Mouse (Mus musculus): Measurements from ENCODE around the gene Pelo. TPM values are rescaled to one million over a fixed set of nuclear protein-coding genes. Genes with fewer than 3 reads are reported as not detected.

The Pelo gene
- polyA plus RNA-seq, 1 experiment from 2014 or later, result 5.7 TPM

- 94% methylated on average over 3 of the region's 3 CpGs for WGBS
- ATAC-seq (ENCODE audit: low FRiP score, low TSS enrichment) (no peak), DNase-seq (no peak)
- Histone ChIP-seq H3K9me3 (ENCODE audit: control insufficient read depth, low read length) (no peaks in the 10 kb centered on the region), H3K27me3 (ENCODE audit: control insufficient read depth, insufficient read depth, low read length) (no peaks in the 10 kb centered on the region), H3K27ac (replicated peaks; ENCODE audit: low read depth, low read length) (no peak overlapping the region), H3K9ac (replicated peaks; ENCODE audit: low read length) (no peak overlapping the region), H3K4me1 (ENCODE audit: control insufficient read depth, insufficient read depth, low read length) (no peaks in the 10 kb centered on the region), H3K4me3 (replicated peaks; ENCODE audit: low read depth, low read length) (no peak overlapping the region), H3K4me2 (ENCODE audit: low read length) (no peak overlapping the region), H3K36me3 (ENCODE audit: control insufficient read depth, insufficient read depth, low read length) (no peaks in the 10 kb centered on the region)
Measured at GRCm38 (mm10) chr13:115071431-115071830, 18.6 kb downstream of the Pelo start.

DNA sequence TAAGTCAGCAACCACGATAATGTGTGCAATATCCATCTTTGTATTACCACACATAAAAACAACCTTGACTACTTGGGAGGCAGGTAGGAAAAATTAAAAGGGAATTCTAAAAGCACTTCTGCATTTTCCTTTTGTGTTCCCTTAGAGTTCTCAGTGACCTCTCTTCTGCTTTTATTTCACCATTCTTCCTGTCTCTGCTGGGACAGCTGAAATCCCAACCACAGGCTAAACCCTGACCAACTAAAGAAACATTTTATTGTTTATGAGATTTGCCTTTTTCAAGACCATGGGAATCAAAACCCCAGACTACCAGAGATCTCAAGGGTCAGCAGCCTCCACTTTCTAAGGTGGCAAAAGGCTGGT lies 22.0 kb downstream of the Pelo start:
- no peaks in the 10 kb centered on the region for H3K9me3 ChIP-seq (ENCODE audit: control insufficient read depth, low read length)
- no peaks in the 10 kb centered on the region for H3K27me3 ChIP-seq (ENCODE audit: control insufficient read depth, insufficient read depth, low read length)
- no peaks in the 10 kb centered on the region for H3K36me3 ChIP-seq (ENCODE audit: control insufficient read depth, insufficient read depth, low read length)
- H3K4me3 ChIP-seq (replicated peaks; ENCODE audit: low read depth, low read length), result no peak overlapping the region
- DNase-seq (no peak), ATAC-seq (ENCODE audit: low FRiP score, low TSS enrichment) (no peak)
- no peak overlapping the region for H3K27ac ChIP-seq (replicated peaks; ENCODE audit: low read depth, low read length)
- no peaks in the 10 kb centered on the region for H3K4me1 ChIP-seq (ENCODE audit: control insufficient read depth, insufficient read depth, low read length)
- H3K4me2 ChIP-seq (ENCODE audit: low read length), result no peak overlapping the region
- 97% methylated on average over 1 of the region's 1 CpGs for WGBS
- H3K9ac ChIP-seq (replicated peaks; ENCODE audit: low read length), result no peak overlapping the region

- no peaks in the 10 kb centered on the region for H3K36me3 ChIP-seq (ENCODE audit: control insufficient read depth, insufficient read depth, low read length)
- no peak overlapping the region for H3K27ac ChIP-seq (replicated peaks; ENCODE audit: low read depth, low read length)
- ATAC-seq (ENCODE audit: low FRiP score, low TSS enrichment), result no peak
- DNase-seq, result no peak
- no peaks in the 10 kb centered on the region for H3K9me3 ChIP-seq (ENCODE audit: control insufficient read depth, low read length)
- no peak overlapping the region for H3K4me2 ChIP-seq (ENCODE audit: low read length)
- no peak overlapping the region for H3K9ac ChIP-seq (replicated peaks; ENCODE audit: low read length)
- H3K4me1 ChIP-seq (ENCODE audit: control insufficient read depth, insufficient read depth, low read length), result no peaks in the 10 kb centered on the region
- H3K4me3 ChIP-seq (replicated peaks; ENCODE audit: low read depth, low read length), result no peak overlapping the region
- H3K27me3 ChIP-seq (ENCODE audit: control insufficient read depth, insufficient read depth, low read length), result no peaks in the 10 kb centered on the region
- 93% methylated on average over 4 of the region's 4 CpGs for WGBS
Measured at GRCm38 (mm10) chr13:115067324-115067967, 22.5 kb downstream of the Pelo start.

GRCm38 (mm10) chr13:115057555-115057954 lies 32.4 kb downstream of the Pelo start:
- Histone ChIP-seq H3K4me2 (ENCODE audit: low read length) (no peak overlapping the region), H3K9ac (replicated peaks; ENCODE audit: low read length) (no peak overlapping the region), H3K27ac (replicated peaks; ENCODE audit: low read depth, low read length) (no peak overlapping the region), H3K4me3 (replicated peaks; ENCODE audit: low read depth, low read length) (no peak overlapping the region), H3K27me3 (ENCODE audit: control insufficient read depth, insufficient read depth, low read length) (no peaks in the 10 kb centered on the region), H3K36me3 (ENCODE audit: control insufficient read depth, insufficient read depth, low read length) (no peaks in the 10 kb centered on the region), H3K9me3 (ENCODE audit: control insufficient read depth, low read length) (no peaks in the 10 kb centered on the region), H3K4me1 (ENCODE audit: control insufficient read depth, insufficient read depth, low read length) (no peaks in the 10 kb centered on the region)
- DNase-seq (no peak), ATAC-seq (ENCODE audit: low FRiP score, low TSS enrichment) (no peak)
- WGBS, result 90% methylated on average over 5 of the region's 5 CpGs

DNA sequence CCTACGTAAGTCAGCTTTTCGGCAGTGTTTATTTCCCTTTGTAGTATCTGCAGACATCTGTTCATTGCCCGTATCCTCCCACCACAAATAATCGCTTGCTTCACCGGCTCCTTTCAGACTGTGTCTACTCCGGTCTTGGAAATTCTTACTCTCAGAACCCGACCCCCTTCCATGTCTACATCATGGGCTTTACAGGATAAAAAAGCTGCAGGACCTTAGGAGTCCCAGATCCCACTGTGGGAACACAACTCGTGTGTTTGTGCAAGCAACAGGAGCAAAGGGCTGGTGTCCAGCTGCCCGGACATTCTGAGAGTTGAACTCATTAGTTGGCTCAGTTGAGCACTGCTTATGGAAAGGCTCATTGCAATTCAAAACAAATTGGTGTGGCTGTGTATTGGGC lies 35.2 kb downstream of the Pelo start:
- WGBS, result 38% methylated on average over 9 of the region's 9 CpGs
- Histone ChIP-seq H3K9me3 (ENCODE audit: control insufficient read depth, low read length) (no peaks in the 10 kb centered on the region), H3K36me3 (ENCODE audit: control insufficient read depth, insufficient read depth, low read length) (no peaks in the 10 kb centered on the region), H3K4me1 (ENCODE audit: control insufficient read depth, insufficient read depth, low read length) (no peaks in the 10 kb centered on the region), H3K27ac (replicated peaks; ENCODE audit: low read depth, low read length) (no peak overlapping the region), H3K4me3 (replicated peaks; ENCODE audit: low read depth, low read length) (no peak overlapping the region), H3K4me2 (ENCODE audit: low read length) (no peak overlapping the region), H3K27me3 (ENCODE audit: control insufficient read depth, insufficient read depth, low read length) (no peaks in the 10 kb centered on the region), H3K9ac (replicated peaks; ENCODE audit: low read length) (no peak overlapping the region)
- ATAC-seq (ENCODE audit: low FRiP score, low TSS enrichment) (no peak), DNase-seq (no peak)

GRCm38 (mm10) chr13:115052568-115052967 lies 37.4 kb downstream of the Pelo start:
- no peaks in the 10 kb centered on the region for H3K4me1 ChIP-seq (ENCODE audit: control insufficient read depth, insufficient read depth, low read length)
- H3K9ac ChIP-seq (replicated peaks; ENCODE audit: low read length), result no peak overlapping the region
- DNase-seq (no peak), ATAC-seq (ENCODE audit: low FRiP score, low TSS enrichment) (no peak)
- H3K4me2 ChIP-seq (ENCODE audit: low read length), result no peak overlapping the region
- WGBS, result 65% methylated on average over 7 of the region's 7 CpGs
- H3K4me3 ChIP-seq (replicated peaks; ENCODE audit: low read depth, low read length), result no peak overlapping the region
- H3K27me3 ChIP-seq (ENCODE audit: control insufficient read depth, insufficient read depth, low read length), result no peaks in the 10 kb centered on the region
- no peak overlapping the region for H3K27ac ChIP-seq (replicated peaks; ENCODE audit: low read depth, low read length)
- no peaks in the 10 kb centered on the region for H3K9me3 ChIP-seq (ENCODE audit: control insufficient read depth, low read length)
- H3K36me3 ChIP-seq (ENCODE audit: control insufficient read depth, insufficient read depth, low read length), result no peaks in the 10 kb centered on the region

DNA sequence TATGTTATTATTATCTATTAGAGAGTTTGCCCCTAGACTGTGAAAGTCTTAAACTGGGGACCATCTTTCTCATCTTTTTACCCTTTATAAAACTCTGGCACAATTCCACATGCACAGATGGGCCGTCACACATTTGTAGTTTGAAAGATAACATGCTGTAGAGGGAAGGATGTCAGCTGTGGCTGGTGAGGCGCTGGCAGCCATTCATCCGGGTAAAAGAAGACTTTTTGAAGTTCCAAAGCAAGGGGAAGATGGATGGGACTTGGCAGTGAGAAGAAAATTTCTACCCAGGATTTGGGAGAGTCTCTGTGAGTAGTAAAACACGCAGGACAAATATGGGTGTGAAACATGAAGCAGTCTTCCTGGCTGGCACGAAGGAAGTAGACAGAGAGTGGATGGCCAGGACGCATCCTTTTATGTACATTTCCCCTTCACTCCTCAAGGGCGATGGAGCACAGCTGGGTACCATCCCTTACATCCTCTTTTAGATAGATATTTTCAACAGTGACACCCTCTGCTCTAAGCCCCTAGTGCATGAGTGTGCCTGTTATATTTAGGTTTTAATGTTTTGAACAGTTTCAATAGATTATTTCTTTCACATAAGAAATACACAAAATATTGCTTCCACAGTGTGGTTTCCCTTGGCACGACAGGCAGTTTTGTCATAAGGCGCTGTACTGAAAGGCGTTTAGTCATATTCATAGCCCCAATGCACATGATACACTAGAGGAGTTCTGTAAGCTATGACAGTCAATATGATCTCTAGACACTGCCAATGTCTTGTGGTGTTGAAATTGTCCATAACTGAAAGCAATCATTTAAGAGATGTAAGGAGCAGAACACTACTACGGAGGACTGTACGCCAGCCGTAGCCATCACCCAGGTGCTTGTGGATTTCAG lies 39.1 kb downstream of the Pelo start:
- Histone ChIP-seq H3K9me3 (ENCODE audit: control insufficient read depth, low read length) (no peaks in the 10 kb centered on the region), H3K4me1 (ENCODE audit: control insufficient read depth, insufficient read depth, low read length) (no peaks in the 10 kb centered on the region), H3K4me3 (replicated peaks; ENCODE audit: low read depth, low read length) (no peak overlapping the region), H3K9ac (replicated peaks; ENCODE audit: low read length) (no peak overlapping the region), H3K27me3 (ENCODE audit: control insufficient read depth, insufficient read depth, low read length) (no peaks in the 10 kb centered on the region), H3K4me2 (ENCODE audit: low read length) (no peak overlapping the region), H3K27ac (replicated peaks; ENCODE audit: low read depth, low read length) (no peak overlapping the region), H3K36me3 (ENCODE audit: control insufficient read depth, insufficient read depth, low read length) (no peaks in the 10 kb centered on the region)
- ATAC-seq (ENCODE audit: low FRiP score, low TSS enrichment), result no peak
- 88% methylated on average over 13 of the region's 13 CpGs for WGBS
- no peak for DNase-seq

DNA sequence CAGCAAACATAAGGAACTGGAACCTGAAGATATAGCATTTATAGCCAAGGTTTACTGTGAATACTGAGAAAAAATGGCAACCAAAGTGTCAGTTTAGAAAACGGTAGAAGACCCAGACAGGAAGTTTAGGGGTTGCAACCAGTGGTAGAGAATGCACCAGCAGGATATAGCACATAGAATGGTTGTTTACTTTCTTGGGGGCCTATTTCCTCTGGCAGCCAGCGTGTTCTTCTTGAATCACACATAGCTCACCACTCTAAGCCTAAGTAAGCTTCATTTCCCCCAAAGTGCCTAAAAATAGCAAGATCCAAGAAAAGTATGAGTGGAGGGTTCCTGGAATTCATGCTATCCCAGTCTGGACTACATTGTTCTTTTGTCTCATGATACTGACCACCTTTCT lies 47.3 kb downstream of the Pelo start:
- Histone ChIP-seq H3K27me3 (ENCODE audit: control insufficient read depth, insufficient read depth, low read length) (no peaks in the 10 kb centered on the region), H3K4me3 (replicated peaks; ENCODE audit: low read depth, low read length) (no peak overlapping the region), H3K9ac (replicated peaks; ENCODE audit: low read length) (no peak overlapping the region), H3K36me3 (ENCODE audit: control insufficient read depth, insufficient read depth, low read length) (no peaks in the 10 kb centered on the region), H3K9me3 (ENCODE audit: control insufficient read depth, low read length) (no peaks in the 10 kb centered on the region), H3K4me1 (ENCODE audit: control insufficient read depth, insufficient read depth, low read length) (no peaks in the 10 kb centered on the region), H3K27ac (replicated peaks; ENCODE audit: low read depth, low read length) (no peak overlapping the region), H3K4me2 (ENCODE audit: low read length) (no peak overlapping the region)
- 82% methylated on average over 2 of the region's 2 CpGs for WGBS
- ATAC-seq (ENCODE audit: low FRiP score, low TSS enrichment) (no peak), DNase-seq (no peak)
